Mouse (Mus musculus): ENCODE results near the gene Olfr1272. TPM values are rescaled to one million over a fixed set of nuclear protein-coding genes. Genes with fewer than 3 reads are reported as not detected.
"Not testable (repeated sequence)": the region's sequence is repeated elsewhere in the genome, so short reads cannot be mapped to it uniquely, and the experiment has no call there.

The Olfr1272 gene
- not detected in 2 replicates for polyA plus RNA-seq (2012; rRNA removed)

DNA sequence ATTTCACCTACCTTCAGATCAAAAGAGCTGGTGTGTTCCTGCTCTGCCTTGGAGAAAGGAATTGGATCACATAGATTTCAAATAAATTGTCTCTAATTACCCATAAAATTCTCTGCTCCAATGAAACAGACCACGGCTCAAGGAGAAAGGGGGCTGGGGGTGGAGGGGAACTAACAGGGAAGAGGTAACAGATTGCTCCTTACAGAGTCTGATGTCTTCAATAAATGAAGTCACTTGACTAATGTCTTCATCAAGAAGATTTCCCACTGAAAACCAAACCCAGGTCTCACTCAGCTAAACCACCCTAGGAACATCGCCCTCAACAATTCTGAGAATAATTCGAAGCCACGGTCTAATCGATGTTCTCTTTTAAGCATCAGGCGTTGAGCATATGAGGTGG is at the start of gene Olfr1272:
Olfr1272 (minus strand) TSS at position 101 of the 400 bp plus-strand sequence.
- no peak within 1 kb of the TSS for H3K27ac ChIP-seq (ENCODE audit: insufficient read depth, low read length)
- TF ChIP-seq CTCF (IDR thresholded peaks at IDR 0.05; ENCODE audit: extremely low read depth, insufficient read depth, low read length) (no peak), POLR2A (IDR thresholded peaks at IDR 0.05; ENCODE audit: extremely low read depth, insufficient read depth, low read length) (no peak)
- no peak within 1 kb of the TSS for H3K4me3 ChIP-seq (ENCODE audit: insufficient read depth, low read length)

DNA sequence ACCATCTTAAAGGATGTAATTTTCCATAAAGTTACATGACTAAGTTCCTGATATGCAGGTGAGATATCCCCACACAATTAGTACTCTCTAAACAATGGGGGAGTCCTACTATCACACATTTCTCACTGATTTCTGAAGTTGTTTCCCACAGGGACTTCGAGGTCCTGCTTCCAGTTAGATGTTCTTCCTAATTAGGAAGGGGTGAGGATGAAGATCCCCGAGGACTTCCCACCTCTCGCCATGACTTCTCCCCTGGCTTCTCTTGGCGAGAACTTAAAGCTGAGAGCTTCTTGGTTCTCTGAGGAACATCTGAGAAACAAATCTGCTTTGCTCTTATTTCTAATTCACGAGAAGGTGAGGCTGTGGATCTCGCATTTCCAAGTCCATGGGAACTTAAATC is 29.3 kb upstream of the Olfr1272 start, which contains the start of gene Gm13769:
Gm13769 (plus strand) TSS at position 301 of the 400 bp plus-strand sequence.
- H3K4me3 ChIP-seq (ENCODE audit: insufficient read depth, low read length); H3K4me1 ChIP-seq (ENCODE audit: control insufficient read depth, insufficient read depth, low read length); H3K27ac ChIP-seq (ENCODE audit: insufficient read depth, low read length): not testable (repeated sequence)

More for the DNA sequence above, at the start of gene Olfr1272:
- H3K4me1 ChIP-seq (ENCODE audit: control insufficient read depth, insufficient read depth, low read length), result no peaks in the 10 kb centered on the region

DNA sequence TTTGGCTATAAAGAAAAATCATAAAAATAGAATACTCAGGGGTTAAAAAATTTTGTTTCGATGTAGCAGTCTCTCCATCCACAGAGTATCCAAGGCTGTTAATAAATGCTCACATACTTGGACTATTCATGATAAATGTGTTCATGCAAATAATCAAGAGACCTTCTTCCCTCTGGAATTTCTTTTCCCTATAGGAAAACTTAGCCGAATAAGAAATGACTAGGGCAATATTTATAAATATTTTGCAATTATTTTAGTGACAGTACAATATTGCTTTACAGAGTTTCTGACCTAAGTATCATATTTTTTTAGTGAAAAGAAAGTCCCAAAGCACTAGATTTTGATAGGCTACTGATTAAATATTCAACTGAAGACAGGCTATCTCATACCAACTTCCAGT is 21.7 kb downstream of the Olfr1272 start, which contains the start of gene Olfr1271:
Olfr1271 (minus strand) TSS at position 101 of the 400 bp plus-strand sequence.
- Histone ChIP-seq H3K27ac (ENCODE audit: insufficient read depth, low read length) (no peak within 1 kb of the TSS), H3K4me3 (ENCODE audit: insufficient read depth, low read length) (no peak within 1 kb of the TSS), H3K4me1 (ENCODE audit: control insufficient read depth, insufficient read depth, low read length) (no peaks in the 10 kb centered on the region)
- TF ChIP-seq CTCF (IDR thresholded peaks at IDR 0.05; ENCODE audit: extremely low read depth, insufficient read depth, low read length), result no peak
- no peak for TF ChIP-seq POLR2A (IDR thresholded peaks at IDR 0.05; ENCODE audit: extremely low read depth, insufficient read depth, low read length)

DNA sequence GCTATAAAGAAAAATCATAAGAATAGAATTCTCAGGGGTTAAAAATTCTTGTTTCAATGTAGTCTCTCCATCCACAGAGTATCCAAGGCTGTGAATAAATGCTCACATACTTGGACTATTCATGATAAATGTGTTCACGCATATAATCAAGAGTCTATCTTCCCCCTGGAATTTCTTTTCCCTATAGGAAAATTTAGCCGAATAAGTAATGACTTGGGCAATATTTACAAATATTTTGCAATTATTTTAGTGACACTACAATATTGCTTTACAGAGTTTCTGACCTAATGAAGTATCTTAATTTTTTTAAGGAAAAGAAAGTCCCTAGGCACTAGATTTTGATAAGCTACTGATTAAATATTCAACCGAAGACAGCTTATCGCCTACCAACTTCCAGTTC is 35.1 kb downstream of the Olfr1272 start, which contains the start of gene Olfr142:
Olfr142 (minus strand) TSS at position 101 of the 400 bp plus-strand sequence.
- TF ChIP-seq CTCF (IDR thresholded peaks at IDR 0.05; ENCODE audit: extremely low read depth, insufficient read depth, low read length) (no peak), POLR2A (IDR thresholded peaks at IDR 0.05; ENCODE audit: extremely low read depth, insufficient read depth, low read length) (no peak)
- Histone ChIP-seq H3K4me1 (ENCODE audit: control insufficient read depth, insufficient read depth, low read length) (no peaks in the 10 kb centered on the region), H3K27ac (ENCODE audit: insufficient read depth, low read length) (no peak within 1 kb of the TSS), H3K4me3 (ENCODE audit: insufficient read depth, low read length) (no peak within 1 kb of the TSS)

Other genes starting within 250 kb of the Olfr1272 start
- gene Olfr140, start 229.2 kb downstream of the Olfr1272 start, polyA plus RNA-seq (2012; rRNA removed), result not detected in 2 replicates
- not detected in 2 replicates for gene Olfr1269, start 171.4 kb downstream of the Olfr1272 start, polyA plus RNA-seq (2012; rRNA removed)
- not detected in 2 replicates for gene Olfr32, start 150.5 kb downstream of the Olfr1272 start, polyA plus RNA-seq (2012; rRNA removed)
- gene Olfr1270, start 139.8 kb downstream of the Olfr1272 start, polyA plus RNA-seq (2012; rRNA removed), result not detected in 2 replicates
- not detected in 2 replicates for gene Olfr1506, start 68.3 kb downstream of the Olfr1272 start, polyA plus RNA-seq (2012; rRNA removed)
- not detected in 2 replicates for gene Olfr142, start 35.2 kb downstream of the Olfr1272 start, polyA plus RNA-seq (2012; rRNA removed)
- not detected in 2 replicates for gene Olfr1271, start 21.8 kb downstream of the Olfr1272 start, polyA plus RNA-seq (2012; rRNA removed)
- not detected in 2 replicates for gene Gm13769, start 29.4 kb upstream of the Olfr1272 start, polyA plus RNA-seq (2012; rRNA removed)
- gene Olfr1274-ps, start 105.8 kb upstream of the Olfr1272 start, polyA plus RNA-seq (2012; rRNA removed), result not detected in 2 replicates